Mouse (Mus musculus) spleen, adult 12 weeks (tissue): ENCODE results near the gene Usp31.

Experiments
- DNase-seq: peaks from one replicate; pipeline ENCODE4 v3.0.0; 2022; ENCODE audit warnings: low spot score

The Usp31 gene

DNA sequence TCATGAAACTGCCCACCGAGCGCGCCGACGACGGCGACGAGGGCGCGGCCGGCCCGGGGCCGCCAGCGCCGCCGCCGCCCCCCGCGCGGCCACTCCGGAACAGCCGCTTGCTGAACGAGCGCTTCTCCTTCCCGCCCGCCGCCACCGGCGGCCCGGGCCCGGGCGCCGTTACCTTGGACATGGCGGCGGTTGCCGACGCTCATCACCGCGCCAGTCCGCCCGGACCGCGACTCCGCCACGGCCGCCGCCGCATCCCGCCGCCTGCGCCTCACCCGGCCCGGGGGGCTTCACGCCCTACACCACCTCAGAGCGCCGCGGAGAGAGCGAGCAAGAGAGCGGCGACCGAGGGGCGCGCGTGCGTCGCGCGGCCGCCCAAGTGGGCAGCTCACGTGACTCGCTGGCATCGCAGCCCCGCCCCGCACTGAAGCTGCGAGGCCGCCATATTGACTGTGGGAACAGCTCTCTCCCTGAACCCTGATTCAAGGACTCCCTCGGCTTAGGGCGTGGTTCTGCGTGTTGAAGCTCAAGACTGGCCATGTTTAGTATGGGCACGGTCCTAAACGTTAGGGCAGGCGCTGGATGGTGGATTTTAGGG is at the start of gene Usp31:
Gene Usp31, minus strand, starts transcription at position 181 of the 595 bp plus-strand sequence.
- peak; percentile 86 for DNase-seq

DNA sequence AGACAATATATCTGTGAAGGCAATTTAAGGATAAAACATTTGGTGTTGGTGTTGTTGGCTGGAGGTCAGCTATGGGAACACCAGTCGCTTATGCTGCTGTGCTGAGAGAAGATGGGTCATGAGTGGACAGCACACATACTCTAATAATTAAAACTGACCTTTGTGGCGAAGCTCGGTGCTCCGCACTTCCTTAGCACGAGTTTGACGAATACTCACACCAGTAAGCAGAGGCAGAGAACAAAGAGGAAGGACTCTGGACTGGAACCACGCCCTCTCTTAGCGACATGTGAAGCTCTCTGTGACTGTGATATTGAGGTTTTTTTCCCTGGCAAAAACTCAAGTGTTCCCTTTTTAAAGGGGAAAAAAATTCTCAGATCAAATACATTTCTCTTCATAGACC is 47.7 kb upstream of the Usp31 start:
- DNase-seq, result no peak

DNA sequence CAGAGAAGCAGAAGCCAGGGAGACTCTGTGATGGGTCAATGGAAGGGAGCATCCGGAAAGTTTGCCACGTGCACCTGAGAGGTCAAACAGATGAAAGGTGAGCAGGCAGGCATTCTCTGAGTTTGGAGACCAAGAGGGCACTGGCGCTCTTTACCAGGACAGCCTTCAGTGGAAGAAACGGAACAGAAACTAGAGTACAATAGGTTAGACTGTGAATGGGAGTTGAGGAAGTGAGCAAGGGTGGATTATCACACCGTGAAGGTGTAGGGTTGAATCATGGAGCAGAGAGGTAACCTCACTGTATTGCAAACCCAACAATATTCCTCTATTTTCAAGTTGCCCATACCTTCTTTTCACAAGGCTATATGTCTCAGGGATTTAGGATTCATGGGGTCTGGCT is 43.2 kb upstream of the Usp31 start:
- no peak for DNase-seq

DNA sequence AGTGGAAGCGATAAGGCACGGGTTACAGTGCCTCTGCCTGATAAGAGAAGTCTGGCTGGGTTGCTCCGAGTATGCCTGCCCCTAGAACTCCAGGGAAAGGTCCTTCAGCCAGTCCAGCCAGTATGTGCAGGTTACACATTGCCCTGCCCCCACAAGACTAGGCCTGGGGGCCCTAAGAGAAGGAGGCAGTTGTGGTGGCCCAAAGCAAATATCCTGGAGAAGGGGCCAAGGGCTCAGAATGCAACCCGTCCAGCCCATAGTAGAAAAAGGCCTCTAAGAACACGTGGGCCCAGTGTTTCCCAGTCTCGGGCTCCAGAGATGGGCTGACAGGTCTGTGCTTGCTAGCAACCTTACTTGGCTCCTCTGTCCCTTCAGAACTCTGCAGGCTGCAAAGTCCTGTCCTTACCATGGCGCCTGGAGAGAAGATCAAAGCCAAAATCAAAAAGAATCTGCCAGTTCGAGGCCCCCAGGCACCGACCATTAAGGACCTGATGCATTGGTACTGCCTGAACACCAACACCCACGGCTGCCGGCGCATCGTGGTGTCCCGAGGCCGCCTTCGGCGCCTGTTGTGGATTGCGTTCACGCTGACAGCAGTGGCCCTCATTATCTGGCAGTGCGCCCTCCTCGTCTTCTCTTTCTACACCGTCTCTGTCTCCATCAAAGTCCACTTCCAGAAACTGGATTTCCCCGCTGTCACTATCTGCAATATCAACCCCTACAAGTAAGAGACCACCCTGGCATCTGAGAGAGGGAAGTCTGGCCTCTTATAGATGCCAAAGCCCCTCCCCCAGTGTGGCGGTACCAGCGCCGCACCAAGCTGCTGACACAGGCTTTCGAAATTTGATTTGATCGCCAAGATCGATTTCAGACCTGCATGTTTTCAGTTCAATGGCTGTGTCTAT is 30.7 kb upstream of the Usp31 start:
- no peak for DNase-seq

DNA sequence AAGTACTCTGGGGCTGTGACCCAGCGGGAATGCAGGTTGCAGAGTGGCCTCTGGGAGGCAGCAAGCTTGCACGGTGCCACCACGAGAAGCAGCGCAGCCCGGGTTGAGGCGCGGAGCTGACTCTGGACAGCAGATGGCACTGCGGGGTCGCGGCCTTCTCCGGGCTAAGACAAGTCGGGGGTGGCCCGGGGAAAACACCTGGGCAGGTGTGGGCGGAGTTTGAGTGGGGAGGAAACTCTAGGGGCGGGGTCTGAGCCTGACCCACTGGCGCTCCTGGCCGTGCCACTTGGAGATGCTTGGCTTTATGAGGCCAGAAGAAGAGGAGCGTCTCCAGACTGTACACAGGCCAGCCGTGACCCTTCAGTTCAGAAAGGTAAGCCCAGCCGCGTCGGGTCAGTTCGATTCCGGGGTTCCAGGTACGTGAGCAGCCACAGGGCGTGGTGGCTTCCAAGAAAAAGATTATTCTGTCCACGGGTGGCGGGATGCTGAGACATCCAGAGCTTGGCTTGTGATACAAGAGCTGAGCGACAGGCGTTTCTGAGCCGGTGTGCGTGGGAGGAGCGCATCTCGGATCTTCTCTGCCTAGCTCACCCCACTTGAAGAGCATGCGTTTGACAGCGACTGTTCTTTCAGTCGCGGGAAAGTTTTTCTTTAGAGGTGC is 27.2 kb upstream of the Usp31 start, which contains the start of gene Scnn1g:
Gene Scnn1g, plus strand, starts transcription at position 309 of the 661 bp plus-strand sequence.
- DNase-seq, result peak; percentile 48

DNA sequence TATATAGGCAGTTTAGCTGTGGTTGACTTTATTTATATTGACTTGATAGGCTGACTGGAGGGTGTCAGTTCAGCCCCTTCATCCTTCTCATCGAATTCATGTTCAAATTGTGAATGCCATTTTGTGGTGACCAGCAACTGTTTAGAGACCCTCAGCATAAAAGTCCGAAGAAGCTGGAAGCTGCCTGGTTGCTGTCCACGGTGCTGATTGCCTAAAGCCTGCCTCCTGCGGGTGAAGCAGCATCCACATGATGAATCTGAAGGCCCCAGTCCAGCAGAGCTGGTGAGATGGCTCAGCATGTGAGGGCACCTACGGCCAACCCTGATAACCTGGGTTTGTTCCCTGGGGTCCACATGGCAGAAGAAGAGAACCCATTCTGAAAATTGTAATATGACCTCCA is 23.2 kb upstream of the Usp31 start:
- no peak for DNase-seq

DNA sequence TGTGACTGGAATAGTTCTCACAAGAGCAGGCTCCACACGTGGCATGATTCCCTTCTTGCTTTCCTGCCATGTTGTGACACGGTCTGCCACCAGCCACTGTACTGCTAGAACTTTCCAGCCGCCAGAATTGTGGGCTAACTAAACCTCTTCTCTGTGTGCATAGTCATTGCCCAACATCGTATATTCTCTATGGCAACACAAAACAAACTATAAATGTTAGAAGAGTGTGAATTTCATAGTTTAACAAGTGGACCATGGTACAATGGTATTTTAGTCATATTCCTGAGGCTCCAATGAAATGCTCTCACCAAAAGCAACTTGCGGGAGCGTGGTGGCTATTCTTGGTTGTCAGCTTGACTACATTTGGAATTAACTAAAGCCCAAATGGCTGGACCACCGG is 10.0 kb upstream of the Usp31 start:
- DNase-seq, result no peak

DNA sequence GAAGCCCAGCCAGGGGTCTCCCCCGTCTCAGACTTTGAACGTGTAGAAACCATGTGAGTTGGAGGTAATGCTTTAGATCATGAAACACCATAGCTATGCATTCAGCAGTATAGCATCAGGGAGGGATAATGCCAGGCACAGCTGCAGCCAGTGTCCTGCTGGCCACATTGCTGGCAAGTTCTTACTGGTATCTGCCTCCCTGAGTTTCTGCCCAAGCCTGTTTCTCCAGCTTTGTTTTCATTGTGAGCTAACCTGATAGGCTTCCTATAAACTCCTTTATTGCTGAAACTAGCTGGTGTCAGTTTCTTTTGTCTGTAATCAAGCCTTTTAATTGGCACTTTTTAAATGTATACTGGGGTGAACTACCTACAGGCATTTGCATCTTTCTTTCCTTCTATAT is 4.1 kb upstream of the Usp31 start:
- DNase-seq, result no peak

DNA sequence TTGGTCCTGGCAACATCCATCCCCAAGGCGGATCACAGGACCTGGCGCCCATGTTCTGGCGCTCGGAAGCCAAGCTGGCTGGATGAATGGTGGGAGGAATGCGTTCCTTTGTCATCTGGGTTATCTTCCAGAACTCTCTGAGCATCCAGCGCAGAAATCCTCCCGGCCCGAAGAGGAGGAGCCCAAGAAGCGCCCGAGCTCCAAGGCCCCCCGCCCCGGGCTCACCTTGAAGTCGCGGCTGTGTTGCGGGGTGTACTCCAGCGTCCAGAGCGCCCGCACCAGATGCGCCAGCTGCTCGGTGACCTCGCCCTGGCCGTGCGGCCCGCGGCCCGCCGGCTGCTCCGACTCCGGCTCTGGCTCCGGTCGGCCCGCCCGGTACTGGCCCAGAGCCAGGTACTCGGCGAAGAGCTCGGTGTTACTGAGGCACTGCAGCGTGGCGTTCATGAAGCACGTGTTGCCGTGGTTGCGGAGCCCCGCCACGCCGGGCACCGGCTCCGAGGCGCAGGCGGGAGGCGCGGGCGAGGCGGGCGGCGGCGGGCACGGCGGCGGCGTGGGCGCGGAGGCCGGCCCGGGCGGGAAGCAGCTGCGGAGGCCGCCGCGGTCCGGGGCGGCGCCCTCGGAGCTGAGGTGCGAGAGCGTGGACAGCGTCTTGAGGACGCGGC is 511 bp downstream of the Usp31 start:
- peak; percentile 46 for DNase-seq

DNA sequence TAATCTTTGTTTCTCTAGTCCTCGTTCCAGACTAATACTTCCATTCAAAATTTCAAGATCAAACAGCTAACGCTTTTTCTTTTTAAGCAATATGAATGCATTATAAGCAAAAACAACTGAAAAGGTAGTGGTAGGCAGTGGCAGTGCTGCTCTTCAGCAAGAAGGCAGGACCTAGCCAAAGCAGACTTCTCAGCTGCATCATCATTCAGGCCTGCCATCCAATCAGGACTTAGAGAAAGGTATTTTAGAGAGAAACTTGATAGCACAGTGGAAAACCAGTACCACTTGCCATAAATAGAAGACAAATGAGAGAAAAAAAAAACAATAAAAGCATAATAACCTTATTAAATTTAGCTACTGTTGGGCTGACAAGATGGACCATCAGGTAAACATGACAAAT is 2.0 kb downstream of the Usp31 start:
- no peak for DNase-seq

DNA sequence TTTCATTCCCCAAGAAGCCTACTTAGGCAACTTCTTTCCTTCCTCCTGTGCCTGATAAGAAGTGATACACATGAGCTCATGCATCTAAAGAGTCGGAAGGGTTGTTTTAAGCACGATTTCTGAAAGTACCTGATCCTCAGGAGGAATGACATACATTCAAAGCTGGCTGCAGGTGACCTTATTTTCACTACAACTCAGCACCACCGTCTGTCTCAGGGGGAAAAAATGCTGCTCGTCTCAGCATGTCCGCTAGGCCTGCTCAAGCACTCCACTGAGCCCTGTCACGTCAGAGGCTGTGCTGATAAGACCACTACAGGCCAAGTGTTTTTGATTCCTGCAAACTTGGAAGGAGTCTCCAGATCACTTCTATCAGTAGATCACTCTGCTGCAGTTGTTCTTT is 5.1 kb downstream of the Usp31 start:
- DNase-seq, result no peak

DNA sequence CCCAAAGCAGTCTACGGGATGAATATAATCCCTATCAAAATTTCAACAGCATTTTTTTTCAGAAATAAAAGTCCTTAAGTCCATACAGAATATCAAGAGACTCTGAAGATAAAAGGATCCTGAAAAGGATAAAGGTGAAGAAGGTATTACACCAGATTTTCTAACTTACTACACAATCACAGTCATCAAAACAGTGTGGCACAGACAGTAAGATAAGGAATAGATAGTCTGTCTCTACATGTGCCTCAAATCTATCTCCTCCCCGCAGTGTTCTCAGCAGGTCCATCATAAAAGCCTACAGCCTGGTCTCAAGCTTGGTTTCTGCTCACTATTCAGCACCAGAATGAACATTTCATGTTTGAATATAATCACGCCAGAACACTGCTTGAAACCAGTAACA is 6.6 kb downstream of the Usp31 start:
- DNase-seq, result no peak

DNA sequence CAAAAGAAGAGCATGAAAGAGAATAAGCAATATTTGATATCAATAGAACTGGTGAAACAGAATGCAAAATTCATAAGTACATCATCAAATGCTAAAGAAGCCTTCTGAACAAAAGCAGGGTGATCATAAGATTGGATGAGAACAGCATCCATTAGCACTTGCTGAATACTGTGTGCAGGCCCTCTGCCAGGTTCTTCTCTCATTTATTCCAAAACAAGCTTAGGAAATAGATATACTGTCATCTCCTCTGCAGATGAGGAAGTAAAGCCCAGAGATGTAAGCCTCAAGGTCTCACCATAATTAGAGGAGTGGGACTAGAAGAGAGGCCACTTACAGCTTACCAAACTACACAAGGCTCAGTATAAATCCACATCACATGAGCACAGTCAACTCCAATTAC is 7.8 kb downstream of the Usp31 start:
- no peak for DNase-seq

DNA sequence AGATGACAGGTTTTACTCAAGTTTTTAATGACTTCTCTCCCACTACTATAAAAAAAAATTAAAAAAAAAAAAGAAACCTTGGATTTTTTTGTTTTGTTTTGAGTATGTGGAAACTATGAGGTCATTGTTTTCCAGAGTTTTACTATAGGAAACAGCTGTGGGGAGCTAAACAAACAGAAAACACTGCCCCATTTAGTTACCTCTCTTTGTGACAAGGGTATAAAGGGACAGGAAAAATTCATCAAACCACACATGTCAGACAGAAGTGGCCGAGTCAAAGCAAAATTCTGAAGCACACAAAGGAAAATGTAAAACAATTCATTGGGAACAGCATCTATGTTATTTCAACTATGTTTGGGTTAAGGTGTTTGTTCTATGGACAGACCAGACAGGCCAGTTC is 9.5 kb downstream of the Usp31 start:
- DNase-seq, result no peak

DNA sequence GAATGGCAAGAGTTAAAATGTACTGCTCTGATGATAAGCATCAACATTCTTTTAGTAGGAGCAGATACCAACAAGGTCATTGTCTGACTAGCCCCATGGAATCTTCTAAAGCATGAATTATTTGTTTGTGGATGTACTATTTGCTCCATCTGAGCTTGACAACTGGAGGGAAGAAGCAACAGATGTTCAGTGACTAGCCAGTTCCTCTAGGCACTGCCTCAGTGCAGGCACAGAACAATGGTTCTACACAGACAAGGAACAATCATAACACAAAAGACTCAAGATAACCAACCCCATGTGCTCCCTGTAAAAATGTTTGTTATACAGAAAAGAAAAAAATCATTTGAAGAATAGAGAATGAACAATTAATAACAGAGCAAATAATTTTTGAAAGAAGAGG is 9.9 kb downstream of the Usp31 start:
- no peak for DNase-seq

DNA sequence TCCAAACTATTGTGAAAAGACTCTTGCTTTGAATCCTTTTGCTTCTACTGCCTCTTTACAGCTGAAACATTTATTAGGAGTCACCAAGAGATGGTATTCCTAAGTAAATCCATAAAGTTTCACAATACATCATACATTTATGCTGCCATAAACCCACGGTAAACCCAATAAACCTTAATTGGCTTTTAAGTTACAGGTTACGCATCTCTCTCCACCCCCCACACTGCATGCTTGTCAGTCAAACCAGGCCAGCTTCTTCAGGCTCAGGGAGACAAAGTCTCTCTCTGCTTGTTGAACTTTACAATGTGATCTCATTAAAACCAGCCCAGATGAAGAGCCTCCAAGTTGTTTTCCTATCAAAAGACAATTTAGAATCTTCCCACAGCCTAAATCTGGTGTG is 15.2 kb downstream of the Usp31 start:
- no peak for DNase-seq

DNA sequence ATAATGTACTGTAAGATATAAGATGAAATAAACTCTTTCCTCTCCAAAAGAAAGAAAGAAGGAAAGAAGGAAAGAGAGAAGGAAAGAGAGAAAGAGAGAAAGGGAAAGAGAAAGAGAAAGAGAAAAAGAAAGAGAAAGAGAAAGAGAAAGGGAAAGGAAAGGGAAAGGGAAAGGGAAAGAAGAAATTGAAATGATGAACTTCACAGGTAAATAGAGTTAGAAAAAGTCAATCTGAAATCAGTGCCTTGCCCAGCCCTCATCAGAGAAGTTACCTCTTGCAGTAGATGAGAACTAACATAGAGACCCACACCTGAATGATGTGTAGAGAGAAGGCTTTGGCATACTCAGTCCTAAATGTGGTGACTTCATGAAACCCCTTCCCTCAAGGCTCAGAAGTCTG is 17.7 kb downstream of the Usp31 start:
- no peak for DNase-seq

DNA sequence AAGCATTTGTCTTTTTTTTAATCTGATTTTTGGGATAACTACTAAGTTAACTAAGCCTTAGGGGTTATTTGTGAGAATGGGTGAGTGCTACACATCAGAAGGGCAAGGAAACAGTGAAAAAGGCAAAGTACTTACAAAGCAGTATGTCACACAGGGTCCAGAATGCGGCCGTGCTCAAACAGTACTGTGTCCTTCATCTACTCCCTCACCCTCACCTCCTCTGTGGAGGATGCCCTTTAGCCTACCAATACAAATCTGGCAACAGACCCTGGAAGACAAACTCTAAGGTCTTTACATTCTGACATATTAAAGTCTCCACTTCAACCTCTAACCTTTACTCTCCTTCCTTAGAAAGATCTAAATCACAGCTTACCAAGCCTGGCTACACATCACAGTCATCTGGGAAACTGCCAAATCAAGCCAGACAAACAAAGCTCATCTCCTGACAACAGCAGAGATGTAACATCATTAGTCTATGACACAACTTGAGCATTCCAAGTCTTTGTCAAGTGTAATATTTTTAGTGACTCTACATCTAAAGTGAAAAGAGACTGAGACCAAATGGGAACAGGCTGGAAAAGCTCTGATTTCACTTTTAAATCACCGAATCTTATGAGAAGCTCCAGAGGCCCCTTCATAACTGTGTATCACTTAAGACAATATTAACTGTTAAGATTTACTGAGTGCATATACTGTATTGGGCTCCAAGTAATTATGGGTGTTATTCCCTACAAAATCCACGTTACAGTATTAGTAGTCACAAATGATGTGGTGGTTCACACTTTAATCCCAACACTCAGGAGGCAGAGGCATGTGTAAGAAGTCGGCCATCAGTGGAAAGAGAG is 21.7 kb downstream of the Usp31 start:
- no peak for DNase-seq

DNA sequence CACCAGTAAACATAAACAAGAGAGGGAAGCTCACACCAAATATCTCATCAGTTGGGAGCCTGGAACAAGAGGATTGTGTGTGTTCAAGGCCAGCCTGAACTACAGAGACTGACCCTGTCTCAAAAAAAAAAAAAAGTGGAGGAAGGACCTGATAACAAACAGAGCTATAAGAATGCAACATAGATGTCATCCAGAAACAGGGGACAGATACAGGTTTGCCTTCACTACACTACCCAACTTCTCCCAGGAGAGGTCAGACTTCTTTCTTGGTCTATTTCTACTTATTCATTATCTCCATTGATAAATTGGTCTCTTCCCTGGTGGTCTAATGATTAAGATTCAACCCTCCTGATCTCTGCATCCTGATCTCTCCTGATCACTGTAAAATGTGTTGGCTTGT is 25.9 kb downstream of the Usp31 start:
- DNase-seq, result no peak

DNA sequence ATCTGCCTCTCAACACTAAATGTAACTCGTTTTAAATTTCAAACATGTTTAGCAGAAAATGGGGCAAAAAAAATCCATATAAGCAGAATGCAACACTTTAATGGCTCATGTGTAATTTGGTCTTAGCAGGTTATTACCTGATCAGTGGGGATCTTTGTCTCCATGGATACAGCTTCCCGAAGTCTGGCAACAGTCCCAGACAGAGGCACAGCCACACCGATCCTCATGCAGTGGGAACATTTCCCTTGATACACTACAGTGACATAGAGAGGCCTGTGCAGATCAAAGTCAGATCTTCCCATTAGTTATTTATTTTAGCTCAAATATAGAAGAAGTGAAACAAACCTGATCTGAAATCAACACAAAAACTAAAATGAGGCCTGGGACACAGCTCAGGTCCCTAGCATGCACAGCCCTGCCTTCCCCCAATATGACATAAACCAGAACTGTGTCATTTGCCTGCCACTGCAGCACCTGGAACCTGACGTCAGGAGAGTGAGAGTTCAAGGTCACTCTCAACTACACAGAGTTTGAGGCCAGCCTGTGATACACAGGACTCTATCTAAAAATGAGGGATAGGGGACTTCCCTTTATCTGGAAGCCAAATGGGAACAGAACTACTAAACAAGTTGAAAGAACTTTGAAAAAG is 29.8 kb downstream of the Usp31 start:
- DNase-seq, result no peak

DNA sequence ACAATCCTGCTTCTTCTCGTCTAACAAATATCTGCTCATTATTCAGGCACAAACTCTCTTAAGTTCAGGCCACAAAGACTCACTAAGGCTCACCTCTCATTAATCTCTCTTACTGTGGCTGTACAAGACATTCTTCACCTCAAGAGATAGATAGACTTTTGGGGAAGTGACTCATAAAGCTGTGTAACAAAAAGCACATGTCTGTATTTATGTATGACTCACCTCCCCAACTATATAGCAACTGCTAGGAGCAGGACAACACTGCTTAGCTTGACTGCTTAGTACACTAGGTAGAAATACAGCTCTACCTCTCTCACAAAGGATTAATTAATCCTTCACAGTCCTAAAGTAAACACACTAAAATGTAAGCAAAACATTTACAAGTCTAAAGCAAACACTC is 46.3 kb downstream of the Usp31 start:
- DNase-seq, result no peak
